Mouse (Mus musculus) cerebellum, adult 2 months (tissue): ENCODE data around the gene Galk1.

Experiments
- CTCF ChIP-seq: fragments of 200-500 bp; IDR thresholded peaks from 2 replicates; pipeline ENCODE4 v1.5.1; 2011; ENCODE audit warnings: low read depth, mild to moderate bottlenecking, control low read depth, low read length, moderate library complexity, borderline replicate concordance; ENCODE audit not compliant: insufficient read depth
- POLR2A ChIP-seq: fragments of 200-500 bp; IDR thresholded peaks from 2 replicates; pipeline ENCODE4 v1.6.1; 2011; ENCODE audit warnings: low read length, control low read depth, borderline replicate concordance; ENCODE audit not compliant: insufficient read depth

- TF ChIP-seq CTCF (no peak), POLR2A (no peak)
These were observed 2.3 kb upstream of the Galk1 start for GRCm38 (mm10) chr11:116014821-116015220.
